Mouse (Mus musculus): Measurements from ENCODE around the gene Cacng4. TPM values are rescaled to one million over a fixed set of nuclear protein-coding genes. Genes with fewer than 3 reads are reported as not detected.

The Cacng4 gene
- polyA plus RNA-seq, 1 experiment from 2014 or later: 0.43 TPM

DNA sequence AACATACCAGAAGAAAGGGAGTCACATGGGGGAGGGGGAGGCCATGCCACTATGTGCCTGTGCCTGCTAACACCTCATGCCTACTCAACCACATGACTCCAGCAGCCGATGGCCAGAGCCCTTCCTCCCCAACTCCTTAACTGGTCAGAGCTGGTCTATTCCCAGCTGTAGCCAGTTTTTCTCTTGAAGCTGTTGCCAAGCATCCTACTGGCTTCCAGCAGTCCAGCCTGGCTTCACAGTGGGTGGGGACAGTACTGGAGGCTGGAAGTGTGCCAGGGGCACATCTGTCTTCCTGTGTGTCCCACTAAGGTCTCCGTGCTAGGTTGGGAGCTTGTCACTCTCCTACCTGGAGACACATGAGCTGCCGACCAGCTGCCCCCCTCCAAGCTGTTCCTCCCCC is 51.3 kb downstream of the Cacng4 start:
- ATAC-seq: no peak
- no peak overlapping the region for H3K9ac ChIP-seq (replicated peaks; ENCODE audit: low read depth)
- no peaks in the 10 kb centered on the region for H3K4me1 ChIP-seq (ENCODE audit: insufficient read depth, low read depth, low read length)
- DNase-seq (ENCODE audit: low spot score): no peak
- TF ChIP-seq CTCF (IDR thresholded peaks at IDR 0.05) (no peak), EP300 (IDR thresholded peaks at IDR 0.05) (no peak)
- no peak overlapping the region for H3K27ac ChIP-seq (ENCODE audit: low read length)
- WGBS: 45% methylated on average over 3 of the region's 3 CpGs
- no peaks in the 10 kb centered on the region for H3K36me3 ChIP-seq (ENCODE audit: insufficient read depth, low read length)
- H3K27me3 ChIP-seq (replicated peaks; ENCODE audit: insufficient read depth, low read length): no peaks in the 10 kb centered on the region
- no peak overlapping the region for H3K4me3 ChIP-seq (ENCODE audit: low read depth, low read length)
- no peak overlapping the region for H3K4me2 ChIP-seq (replicated peaks; ENCODE audit: low read depth, low read length)
- H3K9me3 ChIP-seq (ENCODE audit: low read length): no peaks in the 10 kb centered on the region

DNA sequence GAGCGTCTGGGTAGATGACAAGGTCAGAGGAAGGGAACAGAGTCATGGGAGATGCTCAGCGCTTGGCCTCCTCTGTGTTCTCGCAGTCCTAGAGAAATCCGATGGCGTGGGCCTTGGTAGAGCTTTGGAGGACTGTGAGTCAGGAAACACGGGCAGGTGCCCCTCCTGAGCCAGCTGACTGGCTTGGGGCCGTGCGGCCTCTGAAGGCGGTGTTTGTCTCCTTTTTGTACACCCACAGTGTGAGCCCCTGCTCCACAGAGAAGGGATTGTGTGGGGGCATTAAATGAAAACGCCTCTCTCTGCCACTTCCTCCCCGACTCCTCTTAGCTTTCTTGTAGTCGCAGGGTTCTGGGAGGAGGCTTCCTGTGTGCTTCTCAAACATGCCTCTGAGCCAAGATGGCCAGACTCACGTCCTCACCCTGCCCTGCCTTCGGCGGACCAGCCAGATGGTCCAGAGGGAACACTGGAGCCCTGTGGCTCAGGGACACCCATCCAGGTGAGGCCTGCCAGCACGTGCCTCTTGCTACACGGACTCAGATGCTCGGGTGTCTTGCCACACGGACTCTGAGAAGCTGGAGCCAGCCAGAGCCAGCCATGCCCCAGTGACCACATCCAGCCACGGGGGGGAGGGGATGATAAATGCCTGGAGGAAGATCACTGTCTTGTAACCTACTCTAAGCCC is 55.8 kb downstream of the Cacng4 start:
- Histone ChIP-seq H3K4me2 (replicated peaks; ENCODE audit: low read depth, low read length) (no peak overlapping the region), H3K4me3 (ENCODE audit: low read depth, low read length) (no peak overlapping the region), H3K27ac (ENCODE audit: low read length) (no peak overlapping the region), H3K27me3 (replicated peaks; ENCODE audit: insufficient read depth, low read length) (no peaks in the 10 kb centered on the region), H3K9me3 (ENCODE audit: low read length) (no peaks in the 10 kb centered on the region), H3K4me1 (ENCODE audit: insufficient read depth, low read depth, low read length) (no peaks in the 10 kb centered on the region), H3K36me3 (ENCODE audit: insufficient read depth, low read length) (no peaks in the 10 kb centered on the region), H3K9ac (replicated peaks; ENCODE audit: low read depth) (no peak overlapping the region)
- 72% methylated on average over 20 of the region's 20 CpGs for WGBS
- DNase-seq (ENCODE audit: low spot score): no peak
- no peak for ATAC-seq
- TF ChIP-seq EP300 (IDR thresholded peaks at IDR 0.05) (no peak), CTCF (IDR thresholded peaks at IDR 0.05) (no peak)

DNA sequence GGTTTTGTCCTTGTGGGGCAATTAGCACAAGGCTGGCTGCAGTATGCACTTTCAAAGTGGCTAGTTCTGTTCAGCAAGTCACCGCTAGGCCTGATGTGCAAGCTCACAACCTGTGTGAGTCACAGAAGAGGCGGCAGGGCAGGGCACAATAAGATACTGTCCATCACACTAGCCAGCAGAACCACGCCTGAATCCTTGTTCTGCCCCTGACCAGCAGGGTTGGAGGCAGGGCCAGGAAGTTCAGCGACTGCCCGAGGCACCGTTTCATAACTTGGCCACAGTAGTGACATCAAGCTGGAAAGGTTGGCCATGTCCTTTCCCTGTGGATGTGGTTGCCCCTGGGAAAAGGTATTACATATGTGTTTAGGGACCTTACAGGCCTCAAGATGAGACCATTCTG is 56.5 kb downstream of the Cacng4 start:
- TF ChIP-seq EP300 (IDR thresholded peaks at IDR 0.05): no peak
- no peak for TF ChIP-seq CTCF (IDR thresholded peaks at IDR 0.05)
- Histone ChIP-seq H3K4me3 (ENCODE audit: low read depth, low read length) (no peak overlapping the region), H3K4me1 (ENCODE audit: insufficient read depth, low read depth, low read length) (no peaks in the 10 kb centered on the region), H3K36me3 (ENCODE audit: insufficient read depth, low read length) (no peaks in the 10 kb centered on the region), H3K27ac (ENCODE audit: low read length) (no peak overlapping the region), H3K4me2 (replicated peaks; ENCODE audit: low read depth, low read length) (no peak overlapping the region), H3K9me3 (ENCODE audit: low read length) (no peaks in the 10 kb centered on the region), H3K27me3 (replicated peaks; ENCODE audit: insufficient read depth, low read length) (no peaks in the 10 kb centered on the region), H3K9ac (replicated peaks; ENCODE audit: low read depth) (no peak overlapping the region)
- 81% methylated on average over 6 of the region's 6 CpGs for WGBS
- DNase-seq (ENCODE audit: low spot score) (no peak), ATAC-seq (no peak)

DNA sequence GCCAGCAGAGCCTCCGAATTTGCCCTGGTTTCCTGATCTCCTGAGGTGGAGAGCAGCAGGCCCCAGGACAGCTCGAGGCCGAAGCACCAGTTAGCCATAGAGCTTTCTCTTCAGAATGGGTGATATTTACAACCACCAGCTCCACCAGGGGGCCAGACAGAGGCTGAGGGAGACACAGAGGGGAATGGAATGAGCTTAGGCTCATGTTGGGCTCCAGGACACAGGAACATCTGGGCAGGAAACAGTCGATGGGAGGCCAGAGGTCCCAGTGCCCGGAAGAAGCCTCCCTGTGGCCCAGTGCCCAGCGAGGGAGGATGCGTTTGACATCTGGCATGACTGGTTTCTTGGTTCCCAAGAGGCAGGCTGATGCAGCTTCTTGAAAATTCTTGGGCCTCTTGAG is 60.2 kb downstream of the Cacng4 start:
- 51% methylated on average over 7 of the region's 7 CpGs for WGBS
- Histone ChIP-seq H3K9ac (replicated peaks; ENCODE audit: low read depth) (no peak overlapping the region), H3K4me2 (replicated peaks; ENCODE audit: low read depth, low read length) (no peak overlapping the region), H3K36me3 (ENCODE audit: insufficient read depth, low read length) (no peaks in the 10 kb centered on the region), H3K27ac (ENCODE audit: low read length) (no peak overlapping the region), H3K4me1 (ENCODE audit: insufficient read depth, low read depth, low read length) (no peaks in the 10 kb centered on the region), H3K27me3 (replicated peaks; ENCODE audit: insufficient read depth, low read length) (no peaks in the 10 kb centered on the region), H3K4me3 (ENCODE audit: low read depth, low read length) (no peak overlapping the region), H3K9me3 (ENCODE audit: low read length) (no peaks in the 10 kb centered on the region)
- peak; percentile 43 for ATAC-seq
- peak; percentile 52 for TF ChIP-seq CTCF (IDR thresholded peaks at IDR 0.05)
- TF ChIP-seq EP300 (IDR thresholded peaks at IDR 0.05): no peak
- peak; percentile 19 for DNase-seq (ENCODE audit: low spot score)

DNA sequence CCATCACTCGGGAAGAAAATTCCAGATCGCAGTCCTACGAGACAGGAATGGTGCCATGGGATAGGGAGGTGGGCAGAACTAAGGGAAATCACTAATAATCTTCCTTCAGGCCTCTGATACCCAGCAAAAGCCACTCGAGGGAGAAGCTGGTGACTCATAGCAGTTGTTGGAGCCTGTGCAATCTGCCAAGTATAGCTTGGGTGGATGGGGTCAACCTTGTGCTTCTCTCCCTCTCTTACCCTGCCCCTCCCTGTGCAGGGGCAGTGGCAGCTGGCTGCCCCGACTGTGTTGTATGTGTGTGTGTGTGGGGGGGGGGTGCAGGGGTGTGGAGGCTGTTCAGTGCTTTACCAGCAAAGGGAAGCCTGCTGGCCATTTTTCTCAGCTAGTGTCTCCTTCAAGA is 62.9 kb downstream of the Cacng4 start:
- Histone ChIP-seq H3K4me3 (ENCODE audit: low read depth, low read length) (no peak overlapping the region), H3K27me3 (replicated peaks; ENCODE audit: insufficient read depth, low read length) (no peaks in the 10 kb centered on the region), H3K27ac (ENCODE audit: low read length) (no peak overlapping the region), H3K9me3 (ENCODE audit: low read length) (no peaks in the 10 kb centered on the region), H3K36me3 (ENCODE audit: insufficient read depth, low read length) (no peaks in the 10 kb centered on the region), H3K4me1 (ENCODE audit: insufficient read depth, low read depth, low read length) (no peaks in the 10 kb centered on the region; the same call in 1 of the 2 replicates), H3K9ac (replicated peaks; ENCODE audit: low read depth) (no peak overlapping the region), H3K4me2 (replicated peaks; ENCODE audit: low read depth, low read length) (no peak overlapping the region)
- ATAC-seq (peak; percentile 27; the same call in 1 of the 2 replicates), DNase-seq (ENCODE audit: low spot score) (peak; percentile 74)
- TF ChIP-seq CTCF (IDR thresholded peaks at IDR 0.05): no peak
- no peak for TF ChIP-seq EP300 (IDR thresholded peaks at IDR 0.05)
- WGBS: 55% methylated on average over 5 of the region's 5 CpGs

DNA sequence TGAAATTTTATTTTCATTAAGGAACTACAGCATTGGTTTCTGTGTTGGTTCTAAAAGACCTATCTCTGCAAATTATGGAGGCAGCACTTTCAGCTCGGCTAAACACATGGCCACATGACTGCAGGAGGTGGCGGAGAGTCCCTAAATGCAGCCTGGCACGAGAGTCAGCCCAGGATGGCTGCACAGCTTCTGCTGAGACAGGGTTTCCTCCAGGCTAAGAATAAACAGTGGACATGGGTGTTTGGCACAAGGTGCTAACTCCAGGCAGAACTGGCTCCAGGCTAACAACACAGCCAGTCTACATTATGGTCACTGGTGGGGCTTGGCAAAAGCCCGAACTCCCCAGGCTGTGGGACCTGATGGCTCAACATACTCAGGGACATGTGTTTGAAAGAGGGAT is 63.4 kb downstream of the Cacng4 start:
- TF ChIP-seq CTCF (IDR thresholded peaks at IDR 0.05) (no peak), EP300 (IDR thresholded peaks at IDR 0.05) (no peak)
- Histone ChIP-seq H3K4me1 (ENCODE audit: insufficient read depth, low read depth, low read length) (no peaks in the 10 kb centered on the region; the same call in 1 of the 2 replicates), H3K36me3 (ENCODE audit: insufficient read depth, low read length) (no peaks in the 10 kb centered on the region), H3K27ac (ENCODE audit: low read length) (no peak overlapping the region), H3K9ac (replicated peaks; ENCODE audit: low read depth) (no peak overlapping the region), H3K27me3 (replicated peaks; ENCODE audit: insufficient read depth, low read length) (no peaks in the 10 kb centered on the region), H3K4me3 (ENCODE audit: low read depth, low read length) (no peak overlapping the region), H3K9me3 (ENCODE audit: low read length) (no peaks in the 10 kb centered on the region), H3K4me2 (replicated peaks; ENCODE audit: low read depth, low read length) (no peak overlapping the region)
- ATAC-seq: no peak
- DNase-seq (ENCODE audit: low spot score): no peak
- WGBS: 71% methylated on average over 4 of the region's 4 CpGs
